Mouse (Mus musculus) liver, embryonic 12.5 days (tissue): ENCODE results near the gene Rnaset2a. TPM values are rescaled to one million over a fixed set of nuclear protein-coding genes. Genes with fewer than 3 reads are reported as not detected.
"Not testable (repeated sequence)": the region's sequence is repeated elsewhere in the genome, so short reads cannot be mapped to it uniquely, and the experiment has no call there.

ENCODE experiments used
- ATAC-seq: fragments of 200-750 bp; cut with Nextera tagmentation; 2 replicates; pipeline ENCODE4 v1.8.0; 2017; ENCODE audit warnings: moderate number of reproducible peaks, mild to moderate bottlenecking, moderate library complexity
- H3K27ac ChIP-seq: fragments of 300-500 bp; sonication (generic); 2 replicates; pipeline ENCODE4 v1.5.1; 2016; ENCODE audit warnings: mild to moderate bottlenecking
- H3K27me3 ChIP-seq: fragments of 300-500 bp; sonication (generic); replicated peaks from 2 replicates; pipeline ENCODE4 v1.6.1; 2016; ENCODE audit warnings: mild to moderate bottlenecking, moderate library complexity
- H3K36me3 ChIP-seq: fragments of 300-500 bp; sonication (generic); 2 replicates; pipeline ENCODE4 v1.6.1; 2016; ENCODE audit warnings: mild to moderate bottlenecking, moderate library complexity
- H3K4me1 ChIP-seq: fragments of 300-500 bp; sonication (generic); 2 replicates; pipeline ENCODE4 v1.6.1; 2016
- H3K4me2 ChIP-seq: fragments of 300-500 bp; sonication (generic); 2 replicates; pipeline ENCODE4 v1.6.1; 2016; ENCODE audit warnings: mild to moderate bottlenecking, moderate library complexity
- H3K4me3 ChIP-seq: fragments of 300-500 bp; sonication (generic); 2 replicates; pipeline ENCODE4 v1.5.1; 2016; ENCODE audit warnings: mild to moderate bottlenecking, moderate library complexity
- H3K9ac ChIP-seq: fragments of 300-500 bp; sonication (generic); 2 replicates; pipeline ENCODE4 v1.6.1; 2016; ENCODE audit warnings: mild to moderate bottlenecking, moderate library complexity
- H3K9me3 ChIP-seq: fragments of 300-500 bp; sonication (generic); replicated peaks from 2 replicates; pipeline ENCODE4 v1.6.1; 2016; ENCODE audit warnings: mild to moderate bottlenecking, moderate library complexity
- WGBS: fragments of 180-500 bp; shearing (Covaris S2); methylation state at CpG from one replicate; pipeline ENCODE4 v1.1.7; 2016; ENCODE audit not compliant: insufficient replicate concordance; 5-methylcytosine and 5-hydroxymethylcytosine counted together
- polyA plus RNA-seq: library from polyadenylated mRNA; unstranded; fragments of >200 nt; fragmentation: Nextera tagmentation; extraction: Ambion mirVana; gene quantifications from 2 replicates; pipeline ENCODE4 v1.2.1, GENCODE M21; 2016

Gene Rnaset2a
- polyA plus RNA-seq, 1 experiment from 2014 or later: 16.6 TPM

DNA sequence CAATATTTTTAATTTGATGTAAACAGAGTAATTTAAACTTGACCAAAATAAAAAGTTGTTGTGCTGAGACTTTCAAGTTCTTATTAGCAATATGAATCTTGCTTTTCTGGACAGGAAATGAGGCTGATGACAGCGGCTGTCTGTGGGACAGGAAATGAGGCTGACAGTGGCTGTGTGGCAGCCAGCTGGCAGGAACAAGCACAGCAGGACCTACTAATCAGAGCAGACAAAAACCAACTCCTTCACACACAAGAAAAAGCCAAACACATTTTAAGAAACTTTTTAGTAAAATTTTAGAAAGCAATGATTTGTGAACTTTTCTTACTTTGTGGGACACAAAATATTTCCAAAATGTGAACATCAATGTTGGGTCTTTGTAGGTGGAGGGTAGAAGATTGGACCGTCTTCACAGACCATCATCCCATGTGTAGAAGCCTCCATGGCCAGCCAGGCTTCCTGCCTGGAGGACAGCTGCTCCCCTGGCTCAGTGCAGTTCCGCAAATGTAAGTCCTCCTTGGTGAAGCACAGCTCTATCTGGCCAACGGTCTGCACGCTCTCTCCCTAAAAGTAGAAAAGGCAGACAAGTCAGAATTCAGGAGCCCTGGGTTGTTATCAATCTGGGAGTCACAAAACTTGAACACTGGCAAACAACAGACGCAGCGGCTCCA, 19.4 kb downstream of the Rnaset2a start:
- not testable (repeated sequence) for H3K4me3 ChIP-seq, H3K27me3 ChIP-seq, H3K9me3 ChIP-seq, H3K4me2 ChIP-seq, H3K36me3 ChIP-seq, ATAC-seq, H3K9ac ChIP-seq, H3K4me1 ChIP-seq, H3K27ac ChIP-seq
- 75% methylated on average over 1 of the region's 7 CpGs for WGBS

GRCm38 (mm10) chr17:8124586-8124985, 23.3 kb downstream of the Rnaset2a start:
- H3K36me3 ChIP-seq, H3K27me3 ChIP-seq, H3K27ac ChIP-seq, ATAC-seq, H3K4me2 ChIP-seq, H3K9ac ChIP-seq, H3K4me1 ChIP-seq, H3K4me3 ChIP-seq, H3K9me3 ChIP-seq: not testable (repeated sequence)
- WGBS: 88% methylated on average over 2 of the region's 6 CpGs

DNA sequence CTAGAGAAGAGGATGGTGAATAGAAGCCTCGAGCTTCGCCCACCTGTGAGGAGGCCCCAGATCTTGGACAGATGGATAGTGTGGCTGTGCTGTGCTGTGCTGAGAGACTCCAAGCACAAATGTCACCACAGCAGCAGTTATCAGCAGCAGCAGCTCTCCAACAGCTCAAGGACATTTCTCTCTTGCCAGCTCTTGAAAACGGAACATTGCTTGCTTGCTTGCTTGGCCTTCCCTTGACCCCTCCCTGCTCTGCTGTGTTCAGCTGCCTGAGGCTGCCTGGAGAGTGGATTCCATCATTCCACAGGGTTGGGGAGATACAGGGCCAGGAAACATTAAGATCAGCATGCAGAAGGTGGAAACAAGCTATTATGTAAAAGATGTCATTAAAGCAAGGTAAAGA, 24.9 kb downstream of the Rnaset2a start:
- not testable (repeated sequence) for H3K36me3 ChIP-seq, H3K4me1 ChIP-seq, H3K9ac ChIP-seq, ATAC-seq, H3K4me2 ChIP-seq, H3K4me3 ChIP-seq, H3K27ac ChIP-seq, H3K9me3 ChIP-seq, H3K27me3 ChIP-seq
- no CpG with 5 or more reads among the region's 3 CpGs for WGBS

GRCm38 (mm10) chr17:8116928-8117327, 31.0 kb downstream of the Rnaset2a start:
- H3K27me3 ChIP-seq, ATAC-seq, H3K9me3 ChIP-seq, H3K9ac ChIP-seq, H3K4me1 ChIP-seq, H3K27ac ChIP-seq, H3K4me2 ChIP-seq, H3K4me3 ChIP-seq, H3K36me3 ChIP-seq: not testable (repeated sequence)
- no CpG with 5 or more reads among the region's 6 CpGs for WGBS

GRCm38 (mm10) chr17:8116378-8116777, 31.5 kb downstream of the Rnaset2a start:
- H3K4me3 ChIP-seq, H3K9me3 ChIP-seq, H3K27me3 ChIP-seq, H3K4me1 ChIP-seq, ATAC-seq, H3K36me3 ChIP-seq, H3K9ac ChIP-seq, H3K4me2 ChIP-seq, H3K27ac ChIP-seq: not testable (repeated sequence)
- WGBS: 27% methylated on average over 6 of the region's 11 CpGs

GRCm38 (mm10) chr17:8112199-8112598, 35.7 kb downstream of the Rnaset2a start:
- not testable (repeated sequence) for H3K4me1 ChIP-seq, ATAC-seq
- no CpG with 5 or more reads among the region's 1 CpGs for WGBS

DNA sequence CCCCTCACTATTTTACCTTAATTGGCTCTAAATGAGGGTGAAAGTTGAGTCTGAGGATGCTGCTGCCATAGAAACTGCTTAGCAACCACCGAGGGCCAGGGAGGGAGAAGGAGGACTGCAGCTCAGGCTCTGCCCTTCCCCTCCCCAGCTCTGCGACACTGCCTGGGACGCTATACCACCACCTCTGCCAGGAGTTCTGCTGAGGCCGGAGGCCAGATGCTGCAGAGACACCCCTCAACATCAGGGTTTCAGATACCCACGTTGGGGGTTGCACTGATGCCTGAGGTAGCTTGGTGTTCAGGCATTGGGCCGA, 46.6 kb downstream of the Rnaset2a start:
- not testable (repeated sequence) for H3K27me3 ChIP-seq, H3K4me3 ChIP-seq, H3K4me1 ChIP-seq, ATAC-seq, H3K36me3 ChIP-seq, H3K4me2 ChIP-seq, H3K9me3 ChIP-seq, H3K9ac ChIP-seq, H3K27ac ChIP-seq
- WGBS: 49% methylated on average over 3 of the region's 6 CpGs

More at GRCm38 (mm10) chr17:8112199-8112598, 35.7 kb downstream of the Rnaset2a start:
- H3K4me2 ChIP-seq, H3K9ac ChIP-seq, H3K4me3 ChIP-seq, H3K9me3 ChIP-seq, H3K36me3 ChIP-seq, H3K27ac ChIP-seq, H3K27me3 ChIP-seq: not testable (repeated sequence)

- 70% methylated on average over 6 of the region's 26 CpGs for WGBS
- H3K9ac ChIP-seq, ATAC-seq, H3K9me3 ChIP-seq, H3K4me3 ChIP-seq, H3K27me3 ChIP-seq, H3K36me3 ChIP-seq, H3K4me2 ChIP-seq, H3K4me1 ChIP-seq, H3K27ac ChIP-seq: not testable (repeated sequence)
Observed at GRCm38 (mm10) chr17:8100405-8101296, 47.2 kb downstream of the Rnaset2a start.

DNA sequence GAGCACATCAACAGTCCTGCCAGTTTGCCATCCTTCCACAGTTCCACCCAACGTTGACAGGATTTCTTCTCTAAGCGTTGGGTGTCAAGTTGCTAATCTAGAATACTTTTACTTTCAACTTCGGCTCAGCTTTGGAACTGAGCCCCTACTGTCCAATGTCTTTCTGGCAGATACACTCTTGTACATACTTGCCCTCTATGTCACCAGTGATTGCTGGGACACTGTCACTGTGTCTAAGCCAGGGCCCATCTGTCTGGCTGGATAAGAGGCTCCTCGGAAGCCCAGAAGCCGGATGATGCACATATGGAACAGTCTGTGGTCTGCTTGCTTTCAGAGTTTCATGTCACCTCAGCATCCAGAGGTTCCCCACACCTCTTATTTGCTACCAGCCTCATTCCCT, 51.7 kb downstream of the Rnaset2a start:
- H3K9ac ChIP-seq, ATAC-seq, H3K27me3 ChIP-seq, H3K4me2 ChIP-seq, H3K27ac ChIP-seq, H3K4me1 ChIP-seq, H3K36me3 ChIP-seq, H3K9me3 ChIP-seq, H3K4me3 ChIP-seq: not testable (repeated sequence)
- WGBS: 55% methylated on average over 3 of the region's 5 CpGs

DNA sequence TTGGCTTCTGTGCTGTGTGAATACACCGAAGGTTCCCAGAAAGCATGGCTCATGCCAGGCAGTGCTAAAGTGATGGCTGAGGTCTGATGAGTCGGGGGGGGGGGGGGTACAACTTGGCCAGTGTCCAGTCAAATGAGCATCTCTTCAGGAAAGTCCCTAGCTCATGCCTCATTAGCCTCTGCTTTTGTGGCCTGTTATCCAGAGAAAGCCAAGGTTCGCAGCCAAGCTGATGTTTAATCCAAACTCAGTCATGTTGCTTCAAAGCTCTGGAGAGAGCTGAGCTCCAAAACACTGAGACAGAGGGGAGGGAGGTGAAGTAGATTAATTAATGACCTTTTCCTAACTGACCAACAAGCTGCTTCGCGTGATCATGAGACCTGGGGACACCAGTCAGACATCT, 52.2 kb downstream of the Rnaset2a start:
- H3K9ac ChIP-seq, H3K27me3 ChIP-seq, ATAC-seq, H3K9me3 ChIP-seq, H3K36me3 ChIP-seq, H3K4me1 ChIP-seq, H3K4me2 ChIP-seq, H3K4me3 ChIP-seq, H3K27ac ChIP-seq: not testable (repeated sequence)
- WGBS: 61% methylated on average over 3 of the region's 5 CpGs

GRCm38 (mm10) chr17:8092537-8093526, 55.1 kb downstream of the Rnaset2a start:
- H3K9me3 ChIP-seq, ATAC-seq, H3K36me3 ChIP-seq, H3K4me2 ChIP-seq, H3K4me1 ChIP-seq, H3K4me3 ChIP-seq, H3K27ac ChIP-seq, H3K9ac ChIP-seq, H3K27me3 ChIP-seq: not testable (repeated sequence)
- WGBS: 47% methylated on average over 4 of the region's 18 CpGs

GRCm38 (mm10) chr17:8091320-8091719, 56.6 kb downstream of the Rnaset2a start:
- H3K4me1 ChIP-seq, H3K9me3 ChIP-seq, H3K4me3 ChIP-seq, H3K36me3 ChIP-seq, H3K9ac ChIP-seq, ATAC-seq, H3K27ac ChIP-seq, H3K4me2 ChIP-seq, H3K27me3 ChIP-seq: not testable (repeated sequence)
- 76% methylated on average over 14 of the region's 14 CpGs for WGBS
